Mouse (Mus musculus): ENCODE data around the gene Gm10097.

Gene Gm10097

DNA sequence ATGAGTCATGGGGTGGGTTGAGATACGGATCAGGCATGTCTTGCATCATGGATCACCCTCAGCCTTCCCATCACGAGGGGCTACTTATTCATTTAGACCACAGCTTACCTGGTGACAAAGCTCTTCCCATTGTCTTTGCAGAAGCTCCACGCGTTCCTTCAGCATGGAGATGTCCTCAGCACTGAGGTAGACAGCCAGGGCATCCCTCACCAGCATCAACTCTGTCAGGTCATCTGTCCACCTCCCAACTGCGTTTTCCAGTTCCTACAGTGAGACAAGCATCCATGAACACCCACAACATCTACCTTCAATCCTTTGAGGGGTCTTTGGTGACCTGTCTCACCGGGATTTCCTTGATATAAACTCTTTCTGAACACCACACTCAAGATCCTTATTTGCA, 14.7 kb downstream of the Gm10097 start:
- no peak for DNase-seq (ENCODE audit: low spot score in 2 of 2)

DNA sequence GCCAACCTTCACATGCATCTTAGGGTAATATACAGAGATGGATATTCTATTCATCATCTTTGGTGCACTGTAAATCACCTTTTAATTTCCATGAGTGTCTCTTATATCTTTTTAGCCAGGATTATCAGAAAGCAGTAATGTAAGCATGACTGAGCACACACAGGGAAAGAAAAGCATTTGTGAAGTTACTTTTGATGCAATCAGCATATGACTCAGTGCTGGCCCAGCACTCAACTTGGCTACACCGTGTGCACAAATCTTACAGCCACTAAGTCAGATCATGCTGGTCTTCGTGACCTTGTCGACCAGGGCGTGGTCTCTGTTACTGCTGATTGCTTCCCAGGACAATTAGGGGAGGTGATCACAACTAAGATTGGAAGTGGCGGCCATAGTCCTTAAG, 16.8 kb downstream of the Gm10097 start:
- DNase-seq (ENCODE audit: low spot score in 2 of 2) = no peak

DNA sequence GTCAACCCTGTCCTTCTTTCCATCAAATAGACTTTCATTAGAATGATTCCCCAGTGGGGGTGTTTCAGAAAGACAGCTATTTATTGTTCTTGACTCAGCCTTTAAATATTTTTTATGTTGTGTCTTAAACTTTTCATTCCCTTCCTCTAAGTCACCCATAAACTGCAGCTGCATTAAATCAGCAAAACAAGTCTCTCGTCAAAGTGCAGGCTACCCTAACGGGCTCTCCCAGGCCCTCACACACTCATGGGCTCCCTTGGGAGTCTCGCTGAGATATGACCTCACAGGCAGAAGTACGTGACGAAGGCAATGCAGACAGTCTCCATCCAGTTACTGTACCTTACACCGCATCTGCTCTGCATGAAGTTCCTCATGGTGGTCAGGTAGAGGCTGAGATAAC, 17.3 kb downstream of the Gm10097 start:
- no peak for DNase-seq (ENCODE audit: low spot score in 2 of 2)

DNA sequence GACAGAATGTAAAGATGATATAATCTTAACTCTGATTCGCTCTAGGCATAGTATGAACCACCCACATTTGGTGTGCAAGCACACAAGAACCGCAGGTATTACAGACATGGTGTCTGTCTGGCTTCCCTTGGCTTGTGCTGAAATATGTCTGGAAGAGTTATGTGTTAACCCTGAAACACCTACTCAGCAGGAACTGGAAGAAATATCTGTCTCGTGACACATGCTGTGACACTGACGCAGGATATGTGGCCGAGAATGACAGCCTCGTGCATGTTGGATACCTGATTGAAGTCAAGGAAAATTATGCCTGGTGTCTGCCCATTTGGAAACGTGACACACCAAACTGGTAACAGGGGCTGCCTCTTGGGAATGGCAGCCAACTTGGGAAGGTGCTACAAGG, 18.3 kb downstream of the Gm10097 start:
- DNase-seq (ENCODE audit: low spot score in 2 of 2) = no peak

DNA sequence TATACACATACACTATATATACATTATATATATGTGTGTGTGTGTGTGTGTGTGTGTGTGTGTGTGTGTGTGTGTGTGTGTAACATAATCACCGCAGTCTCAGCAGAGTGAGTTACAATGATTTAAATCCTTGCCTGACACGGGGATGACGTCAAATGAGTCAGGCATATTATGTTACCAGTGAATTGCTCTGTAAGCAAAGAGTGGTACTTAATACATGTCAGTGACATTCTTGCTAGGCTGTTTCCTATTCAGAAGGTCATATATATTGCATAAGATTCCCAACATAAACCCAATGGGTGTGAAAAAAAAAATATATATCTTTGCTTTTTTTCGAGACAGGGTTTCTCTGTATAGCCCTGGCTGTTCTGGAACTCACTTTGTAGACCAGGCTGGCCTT, 20.1 kb downstream of the Gm10097 start:
- no peak for DNase-seq (ENCODE audit: low spot score in 2 of 2)

DNA sequence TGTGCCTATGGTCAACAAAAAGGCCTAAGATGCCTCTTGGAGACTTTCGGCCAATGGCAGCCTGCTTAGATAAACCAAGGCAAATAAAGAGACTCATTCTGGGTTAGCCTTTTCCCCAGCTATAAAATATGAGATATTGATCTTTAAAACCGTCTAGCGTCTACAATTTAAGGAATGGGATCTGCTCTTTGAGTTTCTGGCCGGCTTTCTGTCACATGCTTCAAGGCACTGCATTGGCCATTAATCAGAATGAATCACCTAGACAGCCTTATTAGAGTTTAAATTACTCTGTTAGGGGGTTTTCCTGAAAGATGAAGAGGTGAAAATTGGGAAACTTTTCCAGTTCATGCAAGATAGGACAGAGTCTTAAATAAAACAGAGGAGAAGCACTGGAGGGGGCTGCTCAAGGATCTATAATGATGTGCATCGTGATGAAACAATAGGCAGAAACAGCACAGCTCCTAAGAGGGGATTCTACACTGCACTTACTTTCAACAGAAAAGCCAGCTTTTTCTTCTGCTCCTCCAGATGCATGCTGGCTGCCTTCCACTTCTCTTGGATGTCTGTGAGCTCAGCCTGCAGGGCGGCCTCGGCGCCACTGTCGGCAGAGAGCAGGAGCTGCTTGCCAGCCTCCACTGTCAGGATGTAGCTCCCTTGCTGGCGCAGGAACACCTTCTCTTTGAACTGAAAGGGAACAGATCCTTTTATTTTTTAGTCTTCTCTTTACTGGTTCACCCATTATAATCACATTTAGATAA, 28.2 kb downstream of the Gm10097 start:
- no peak for DNase-seq (ENCODE audit: low spot score in 2 of 2)

DNA sequence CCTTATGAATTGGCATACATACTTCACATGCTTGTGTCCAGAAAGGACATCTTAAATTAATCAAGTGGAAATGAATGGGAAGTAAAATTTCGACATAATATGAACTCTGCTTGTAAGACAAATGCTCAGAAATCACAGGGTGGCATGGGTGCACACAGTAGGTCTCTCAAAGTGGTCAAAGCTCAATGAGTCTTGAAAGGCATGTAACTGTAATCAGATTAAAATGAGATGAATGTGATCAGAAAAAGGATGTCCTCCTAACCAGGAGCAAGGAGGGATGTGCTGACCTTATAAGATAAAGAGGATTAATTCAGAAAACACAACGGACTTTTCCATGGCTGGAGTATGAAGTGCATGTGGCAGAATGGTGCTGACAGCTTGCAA, 28.8 kb downstream of the Gm10097 start:
- DNase-seq (ENCODE audit: low spot score in 2 of 2) = no peak

DNA sequence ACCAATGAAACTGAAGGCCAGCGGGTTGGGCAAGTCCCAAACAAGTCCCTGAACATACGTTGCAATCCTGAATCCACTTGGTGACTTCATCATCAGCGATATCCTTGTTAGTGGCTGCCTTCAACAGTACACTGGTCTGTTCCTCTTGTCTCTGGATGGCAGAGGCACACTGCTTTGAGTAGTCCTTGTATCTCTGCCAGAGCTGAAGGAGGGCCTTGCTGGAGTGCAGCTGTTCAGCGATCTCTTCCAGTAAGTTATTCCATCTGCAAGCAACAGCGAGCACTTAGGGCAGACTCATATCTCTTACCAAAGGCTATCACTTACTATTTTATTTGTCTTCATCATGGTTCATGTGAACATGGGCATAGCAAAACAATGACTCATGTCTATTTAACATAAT, 41.8 kb downstream of the Gm10097 start:
- no peak for DNase-seq (ENCODE audit: low spot score in 2 of 2)

DNA sequence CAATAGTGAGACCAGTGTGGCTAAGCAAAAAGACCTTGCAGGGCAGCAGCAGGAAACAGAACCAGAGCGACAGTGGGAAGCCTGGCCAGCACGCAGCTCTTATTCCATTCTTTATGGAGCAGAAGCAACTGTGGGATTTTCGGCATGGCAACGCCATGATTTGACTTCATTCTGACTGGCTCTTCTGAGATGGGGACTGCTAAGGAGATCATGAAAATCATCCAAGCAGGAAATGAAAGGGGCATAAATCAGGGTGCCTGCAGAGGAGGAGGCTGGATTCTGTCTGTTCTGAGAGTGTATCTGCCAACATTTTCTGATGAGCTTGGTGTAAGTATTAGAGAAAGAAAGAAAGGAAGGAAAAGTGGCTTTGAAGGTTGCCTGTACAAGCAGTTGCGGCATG, 47.2 kb downstream of the Gm10097 start:
- DNase-seq (ENCODE audit: low spot score in 2 of 2) = no peak

DNA sequence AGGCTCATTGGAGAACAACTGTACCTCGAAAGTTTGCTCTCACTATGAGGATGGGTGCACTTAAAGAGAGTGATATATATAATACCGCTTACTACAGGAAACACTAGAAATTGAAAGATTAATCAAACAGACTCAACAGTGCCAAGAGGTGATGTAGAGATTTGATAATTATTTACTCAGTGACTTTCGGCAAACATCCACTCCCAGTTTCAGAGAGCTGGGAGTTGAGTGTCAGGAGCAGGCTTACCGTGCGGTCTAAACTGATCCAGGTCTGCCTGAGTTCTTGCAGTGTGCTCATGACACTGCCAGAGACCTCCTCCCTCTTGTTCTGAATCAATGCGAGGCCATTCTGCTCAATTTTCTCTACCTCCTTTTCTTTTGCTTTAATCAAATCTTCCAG, 47.7 kb downstream of the Gm10097 start:
- DNase-seq (ENCODE audit: low spot score in 2 of 2) = no peak
